Mouse (Mus musculus) cortical plate, adult 2 months (tissue): Measurements from ENCODE around the gene Epas1.

Experiments used
- CTCF ChIP-seq: fragments of 200-500 bp; IDR thresholded peaks from 2 replicates; pipeline ENCODE4 v1.5.1; 2011; ENCODE audit warnings: mild to moderate bottlenecking, control low read depth, low read length; ENCODE audit not compliant: insufficient read depth; ENCODE audit errors: extremely low read depth
- POLR2A ChIP-seq: fragments of 200-500 bp; IDR thresholded peaks from 2 replicates; pipeline ENCODE4 v1.6.1; 2011; ENCODE audit warnings: mild to moderate bottlenecking, low read length, control low read depth; ENCODE audit not compliant: insufficient read depth; ENCODE audit errors: extremely low read depth

- TF ChIP-seq CTCF = no peak
- TF ChIP-seq POLR2A = no peak
Measured at GRCm38 (mm10) chr17:86751373-86751871, 2.1 kb upstream of the Epas1 start.
